Mouse (Mus musculus) adrenal gland, postnatal 10 days (tissue): Measurements from ENCODE around the gene Adk. TPM values are rescaled to one million over a fixed set of nuclear protein-coding genes. Genes with fewer than 3 reads are reported as not detected.

ENCODE experiments used
- DNase-seq: peaks from one replicate; pipeline ENCODE4 v3.0.0; 2021; ENCODE audit warnings: mixed read lengths
- total RNA-seq, 2 experiments: library from RNA; stranded (reverse); gene quantifications; 2 replicates each; pipeline ENCODE4 v1.2.3; 2021

Adk gene
- total RNA-seq, 2 experiments from 2014 or later: 120 to 147 TPM

DNA sequence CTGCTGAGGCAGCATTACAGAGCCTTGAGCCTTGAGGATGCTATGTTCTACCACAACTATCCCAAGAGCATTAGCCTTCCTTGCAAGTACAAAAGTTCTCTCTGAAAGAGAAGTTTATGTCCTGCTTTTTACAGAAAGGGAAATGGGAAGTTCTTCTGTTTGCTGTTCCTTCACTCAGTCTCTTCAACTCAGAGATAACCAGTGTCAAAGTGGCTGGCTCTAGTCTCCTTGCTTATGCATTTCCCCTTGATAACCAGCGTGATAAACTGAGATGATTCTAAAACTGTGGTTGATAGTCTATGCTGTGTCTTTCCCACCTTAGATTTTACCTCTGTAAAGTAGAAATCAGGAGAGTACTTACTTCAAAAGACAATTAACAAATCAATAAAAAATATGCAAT is 223.4 kb downstream of the Adk start:
- no peak for DNase-seq

DNA sequence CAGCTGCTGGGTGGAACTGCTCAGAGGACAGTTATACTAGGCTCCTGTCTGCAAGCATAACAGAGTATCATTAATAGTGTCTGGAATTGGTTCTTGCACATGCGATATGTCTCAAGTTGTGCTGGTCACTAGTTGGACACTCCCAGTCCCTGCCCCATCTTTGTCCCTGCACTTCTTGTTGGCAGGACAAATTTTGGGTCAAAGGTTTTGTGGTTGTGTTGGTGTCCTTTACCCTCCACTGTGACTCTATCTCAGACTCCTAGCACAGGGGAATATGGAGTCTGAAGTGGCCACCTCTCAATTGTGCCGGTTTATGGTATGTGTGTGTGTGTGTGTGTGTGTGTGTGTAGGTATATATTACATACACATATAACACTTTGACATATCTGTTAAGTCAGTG is 225.9 kb downstream of the Adk start:
- peak; percentile 27 for DNase-seq

DNA sequence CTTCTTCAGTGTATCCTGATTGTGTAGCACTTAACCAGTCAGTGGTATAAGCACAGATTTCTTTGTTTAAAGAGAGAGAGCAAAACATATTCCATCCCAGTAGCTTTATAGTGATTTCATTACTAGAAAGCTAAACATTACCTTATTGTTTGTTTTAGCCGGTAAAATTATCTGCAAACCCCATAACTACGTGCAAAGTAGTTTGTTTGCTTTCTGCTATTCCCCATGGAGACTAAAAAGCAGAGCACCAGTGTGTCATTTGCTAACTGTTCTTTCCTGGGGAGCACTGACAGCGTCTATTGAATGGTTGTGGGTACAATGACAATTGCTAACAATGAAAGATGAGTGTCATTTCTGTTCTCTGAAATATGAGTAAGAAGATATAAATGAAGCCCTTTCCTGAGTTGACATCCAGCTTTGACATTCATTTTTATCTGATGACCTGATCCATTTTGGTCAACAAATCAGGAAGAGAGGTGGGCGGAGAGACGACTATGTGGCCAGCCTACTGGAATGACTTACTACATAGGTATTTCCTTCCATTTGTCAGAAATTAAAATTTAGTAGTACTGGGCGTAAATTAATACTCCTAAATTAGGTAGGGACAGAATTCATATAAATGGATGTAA is 226.6 kb downstream of the Adk start:
- no peak for DNase-seq

DNA sequence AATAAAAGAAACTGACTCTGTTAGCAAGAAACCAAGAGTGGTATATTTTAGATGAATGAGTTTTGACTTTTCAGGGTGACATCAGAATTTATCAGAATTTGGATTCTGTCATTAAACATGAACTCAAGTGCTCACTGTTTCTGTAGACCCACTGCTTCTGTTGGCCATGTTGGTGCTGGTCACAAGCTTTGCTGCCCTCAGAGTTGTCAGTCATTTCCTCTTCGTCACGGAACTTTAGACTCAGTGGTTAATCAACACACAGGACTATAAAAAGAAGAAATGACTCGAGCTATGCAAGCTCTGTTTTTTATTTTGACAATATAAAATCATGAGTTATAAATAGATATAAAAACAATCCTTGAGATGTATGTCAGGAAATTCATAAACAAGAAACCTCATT is 228.1 kb downstream of the Adk start:
- DNase-seq: no peak

DNA sequence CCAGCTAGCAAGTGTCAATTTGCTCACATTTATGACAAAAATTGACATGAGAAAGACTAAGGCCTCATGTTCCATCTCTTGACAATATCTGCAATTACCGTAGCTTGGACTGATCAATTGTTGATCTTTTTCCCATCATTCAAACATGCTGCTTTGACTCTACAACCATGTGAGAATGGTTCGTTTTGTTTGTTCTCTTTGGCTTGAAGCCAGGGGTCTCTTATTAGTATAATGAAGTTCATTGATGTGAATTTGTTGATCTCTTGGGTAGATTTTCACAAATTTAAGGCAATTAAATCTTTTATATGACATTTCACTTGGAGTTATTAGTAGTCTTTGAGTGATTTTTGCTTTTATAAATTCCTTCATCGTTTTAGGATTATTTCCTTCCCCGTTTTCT is 229.1 kb downstream of the Adk start:
- no peak for DNase-seq

DNA sequence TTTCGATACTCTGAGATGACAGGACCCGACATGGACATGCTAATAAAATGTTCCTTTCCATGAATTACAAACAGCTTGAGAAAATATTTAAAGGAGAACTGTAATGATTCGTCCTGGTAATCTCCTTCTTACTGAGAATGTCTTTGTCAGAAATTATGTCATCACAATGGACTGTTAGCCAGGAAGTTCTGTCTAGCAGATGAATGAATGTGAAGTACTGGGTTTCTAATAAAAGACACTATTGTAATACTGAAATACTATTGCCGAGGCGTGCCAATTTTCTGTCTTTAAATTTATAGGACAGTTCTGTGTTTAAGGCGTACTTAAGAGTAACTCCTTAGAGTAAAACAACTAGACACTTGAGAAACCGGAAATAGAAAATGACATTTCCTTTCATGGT is 231.7 kb downstream of the Adk start:
- DNase-seq: no peak

DNA sequence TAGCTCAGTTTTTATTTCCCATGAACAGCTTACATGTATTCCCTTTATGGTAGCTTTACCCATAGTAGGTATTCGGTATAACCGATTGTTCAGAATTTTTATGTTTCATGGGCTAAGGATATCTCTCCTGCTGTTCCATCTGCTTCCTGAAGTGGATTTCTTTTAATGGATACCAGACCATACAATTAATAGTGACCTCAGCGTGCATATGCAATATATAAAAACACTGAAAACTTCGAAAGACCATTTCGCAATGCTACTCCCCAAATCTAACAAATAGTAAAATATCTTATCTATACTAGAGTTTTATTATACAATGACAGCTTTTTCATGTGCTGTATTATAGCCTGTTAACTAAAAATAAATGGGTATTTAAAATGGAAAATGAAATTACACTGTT is 232.5 kb downstream of the Adk start:
- DNase-seq: no peak

DNA sequence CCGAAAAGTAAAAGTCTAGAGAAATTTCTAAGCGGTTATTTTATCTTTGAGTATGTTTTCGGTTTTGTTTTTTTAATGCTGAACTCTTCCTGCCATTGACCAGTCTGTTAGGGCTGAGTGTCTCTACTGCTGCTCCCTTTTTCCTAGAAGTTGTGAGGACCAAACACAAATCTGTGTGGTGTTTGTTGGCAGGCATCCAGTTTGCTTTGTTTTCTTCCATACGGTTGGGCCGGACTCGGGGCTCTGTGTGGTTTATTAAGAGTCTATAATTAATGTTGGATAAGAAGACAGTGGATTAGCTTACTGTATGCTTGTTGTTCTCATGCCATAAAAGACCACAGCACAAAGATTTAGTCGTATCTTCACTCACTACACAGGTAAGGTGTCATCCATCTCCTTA is 233.9 kb downstream of the Adk start:
- no peak for DNase-seq

DNA sequence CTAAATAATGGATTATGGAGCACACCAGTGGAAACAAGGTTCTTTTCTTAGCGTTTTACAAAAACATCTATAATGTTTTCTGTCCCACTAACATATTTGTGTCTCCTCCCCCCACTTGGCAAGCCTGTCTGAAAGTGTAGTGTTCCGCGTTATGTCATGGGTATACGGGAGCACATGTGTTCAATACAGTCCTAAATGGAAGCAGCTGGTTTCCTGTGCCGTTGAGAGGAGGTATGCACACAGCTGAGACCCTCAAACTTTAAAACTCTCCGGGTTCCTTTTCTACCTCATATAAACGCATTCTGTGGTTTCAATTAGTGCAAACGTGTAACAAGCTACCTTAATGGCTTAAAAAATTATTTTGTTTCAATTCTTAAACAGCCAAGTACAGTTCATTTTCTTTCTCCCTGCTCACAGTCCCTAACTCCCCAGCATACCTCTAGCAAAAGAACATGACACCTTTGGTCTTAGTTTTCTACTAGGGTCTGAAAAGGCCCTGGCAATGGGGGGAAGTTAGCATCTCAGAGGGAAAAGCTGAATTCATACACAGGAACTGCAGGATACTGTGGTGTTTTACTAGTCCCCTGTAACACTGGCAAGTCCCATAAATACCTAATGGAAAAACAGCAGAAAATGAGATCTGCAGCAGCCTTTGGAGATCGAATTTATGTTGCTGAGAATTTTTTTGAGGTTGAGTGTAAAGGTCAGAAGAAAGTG is 235.5 kb downstream of the Adk start:
- DNase-seq: no peak

DNA sequence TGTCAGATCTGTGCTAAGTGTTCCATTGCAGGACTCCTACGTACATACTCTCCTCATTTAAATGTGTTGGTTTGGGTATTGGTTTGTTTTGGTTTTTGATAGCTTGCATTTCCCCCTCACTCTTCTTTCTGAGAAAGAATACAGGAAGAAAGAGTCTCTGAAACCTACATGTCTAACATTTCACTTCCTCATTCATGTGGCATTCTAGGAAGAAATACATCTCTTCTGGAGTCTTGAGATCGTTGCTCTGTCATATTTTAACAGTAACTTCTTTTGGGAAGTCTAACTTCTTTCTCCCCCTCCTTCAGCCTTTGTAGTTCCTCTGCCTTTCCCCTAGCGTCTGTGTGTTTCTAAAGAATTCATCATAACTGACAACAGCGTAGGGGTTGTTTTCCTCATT is 247.4 kb downstream of the Adk start:
- no peak for DNase-seq

DNA sequence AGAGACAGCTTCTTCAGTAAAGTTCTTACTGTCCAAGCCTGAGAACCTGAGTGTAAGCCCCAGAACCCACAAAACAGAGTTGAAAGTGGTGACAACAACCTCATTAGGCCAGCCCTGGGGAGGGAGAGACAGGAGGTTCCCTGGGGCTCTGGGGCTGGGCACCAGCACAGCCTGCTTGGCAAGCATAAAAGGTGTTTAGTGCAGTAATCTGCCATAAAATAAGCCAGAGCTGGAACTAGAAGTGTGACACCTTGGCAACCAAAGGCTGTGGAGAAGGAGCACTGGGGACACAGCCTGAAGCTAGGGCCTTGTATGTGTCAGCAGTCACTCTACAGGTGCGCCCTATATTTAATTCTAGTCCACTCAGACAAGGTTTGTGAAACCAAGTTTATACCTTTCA is 252.4 kb downstream of the Adk start:
- peak; percentile 53 for DNase-seq

DNA sequence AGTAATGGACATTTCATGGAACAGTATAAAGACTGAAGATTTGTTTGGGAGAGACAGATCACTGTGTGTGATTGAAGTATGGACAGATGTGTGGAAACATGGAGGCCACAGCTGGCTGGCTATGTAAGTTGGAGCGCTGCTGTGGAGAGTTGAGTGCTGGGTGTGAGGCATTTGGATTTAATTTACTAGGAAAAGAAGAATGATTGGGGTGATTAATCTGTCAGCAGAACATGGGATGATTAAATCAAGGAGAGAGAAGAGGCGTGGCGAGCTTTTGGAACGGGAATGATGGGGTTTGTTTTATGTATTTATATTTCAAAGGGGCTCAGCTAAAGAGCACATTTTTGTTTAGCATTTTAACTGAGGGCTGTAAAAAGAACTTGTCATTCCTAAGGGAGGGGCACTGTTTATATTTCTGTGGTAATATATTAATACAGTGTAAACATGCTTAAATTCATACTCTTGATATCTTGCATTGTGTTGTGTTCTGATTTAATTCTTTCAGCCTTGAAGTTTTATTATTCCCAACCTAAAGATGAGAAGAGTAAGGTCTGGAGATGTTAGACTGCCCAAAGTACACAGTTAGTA is 256.1 kb downstream of the Adk start:
- DNase-seq: no peak

DNA sequence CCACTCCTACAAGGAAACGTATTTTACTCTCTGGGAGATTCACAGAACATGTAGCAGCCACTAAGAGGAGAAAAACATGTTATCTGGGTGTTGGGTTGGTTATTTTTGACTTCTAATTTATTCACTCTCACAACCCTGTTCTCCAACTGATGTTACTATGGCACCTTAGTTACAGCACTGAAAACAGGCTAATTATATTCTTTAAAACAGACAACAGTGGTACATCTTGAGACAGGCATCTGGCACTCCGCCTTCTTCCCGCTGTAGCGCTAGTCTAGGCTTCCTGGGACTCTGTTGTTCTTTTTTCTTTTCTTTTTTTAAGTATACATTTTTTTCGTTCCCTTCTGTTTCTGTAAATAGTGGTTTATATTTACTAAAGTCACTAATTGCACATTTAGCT is 258.2 kb downstream of the Adk start:
- no peak for DNase-seq

DNA sequence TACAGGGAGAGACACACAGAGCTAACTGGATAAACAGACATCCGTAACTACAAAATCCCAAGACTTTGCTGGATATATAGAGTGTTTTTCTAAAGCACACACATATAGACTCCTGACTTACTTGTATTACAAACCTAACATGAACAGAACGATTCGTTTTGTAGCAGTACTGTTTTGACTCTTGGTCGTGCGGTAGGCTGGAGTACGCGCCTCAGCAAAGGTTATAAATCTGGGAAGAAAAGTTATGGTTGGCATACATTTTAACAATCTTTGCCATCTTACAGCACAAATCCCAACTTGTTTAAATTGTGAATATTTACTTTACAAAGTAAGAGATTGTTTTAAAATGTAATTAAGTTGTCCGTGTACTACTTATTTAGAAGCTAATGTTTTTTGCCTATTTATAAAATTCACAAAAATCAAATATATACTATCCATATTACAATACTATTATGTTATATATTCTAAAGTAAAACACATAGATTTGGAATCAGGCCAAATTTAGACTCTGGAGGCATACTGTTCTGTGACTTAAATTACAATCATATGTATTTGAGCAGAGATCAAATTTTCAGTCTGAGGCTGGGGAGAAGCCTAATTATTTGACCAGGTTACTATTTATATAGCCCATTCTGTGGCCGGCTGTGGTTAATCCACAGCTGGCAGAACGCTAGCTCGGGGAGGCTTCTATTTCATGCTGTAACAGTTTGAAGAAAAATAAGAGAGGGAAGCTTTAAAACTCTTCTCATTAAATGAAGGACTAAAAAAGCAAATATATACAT is 261.4 kb downstream of the Adk start:
- no peak for DNase-seq

DNA sequence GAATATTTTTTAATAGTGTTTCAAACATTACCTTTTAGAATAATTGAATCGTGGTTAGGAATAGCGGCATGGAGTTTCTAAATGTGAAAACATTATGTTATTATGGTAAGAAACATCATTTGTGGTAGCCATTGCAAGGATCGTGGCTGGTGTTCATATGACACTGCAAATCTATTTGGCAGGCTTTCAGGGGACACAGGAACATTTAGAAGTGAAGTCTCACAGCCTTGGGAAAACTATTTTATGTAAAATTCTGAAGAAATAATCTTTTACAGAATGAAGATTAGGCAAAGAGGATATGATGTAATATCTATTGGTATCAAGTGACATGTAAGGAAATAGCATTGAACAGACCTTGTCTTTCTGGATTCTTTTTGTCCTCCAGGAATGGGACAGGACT is 262.1 kb downstream of the Adk start:
- no peak for DNase-seq

DNA sequence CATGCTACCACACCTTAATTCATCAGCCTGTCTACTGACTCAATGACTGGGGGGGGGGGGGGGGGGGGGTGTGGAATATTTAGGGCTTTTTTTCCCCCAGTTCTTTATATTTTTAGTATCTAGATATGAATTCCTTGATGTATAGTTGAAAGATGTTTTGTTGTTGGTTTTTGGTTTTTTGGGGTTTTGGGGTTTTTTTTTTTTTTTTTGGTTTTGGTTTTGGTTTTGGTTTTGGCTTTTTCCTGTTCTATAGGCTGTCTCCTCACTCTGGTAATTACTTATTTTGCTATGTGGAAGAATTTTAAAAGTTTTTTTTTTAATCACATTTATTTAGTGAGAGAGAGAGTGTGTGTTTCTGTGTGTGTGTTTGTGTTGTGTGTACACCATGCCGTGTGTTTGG is 282.5 kb downstream of the Adk start:
- DNase-seq: no peak

DNA sequence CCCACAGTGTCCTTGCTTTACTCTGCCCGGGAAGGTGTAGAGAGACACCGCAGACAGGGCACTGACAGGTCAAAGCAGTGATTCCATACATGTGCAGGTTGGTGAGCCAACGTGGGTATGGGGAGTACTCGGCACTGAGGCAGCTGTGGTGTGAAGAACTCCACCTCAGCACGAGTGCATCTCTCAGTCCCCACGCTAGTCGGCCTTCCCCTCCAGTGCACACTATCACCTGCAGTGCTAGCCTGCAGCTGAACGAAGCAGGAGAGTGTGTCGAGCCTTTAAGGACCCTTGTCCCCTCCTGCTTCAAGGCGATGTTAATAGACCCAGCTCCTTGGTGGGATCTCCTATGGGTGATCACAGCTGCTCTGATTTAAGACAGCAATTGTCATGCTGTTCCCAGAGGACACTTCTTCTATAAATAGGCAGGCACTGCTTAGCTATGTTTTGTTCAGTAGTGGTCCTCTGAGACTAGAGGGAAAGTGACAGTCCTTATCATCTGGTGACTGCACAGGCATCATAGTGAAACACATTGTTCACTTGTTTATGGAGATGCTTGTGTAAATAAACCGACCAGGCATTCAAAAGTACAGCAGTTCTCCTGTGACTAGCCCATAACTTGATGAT is 283.4 kb downstream of the Adk start:
- no peak for DNase-seq

DNA sequence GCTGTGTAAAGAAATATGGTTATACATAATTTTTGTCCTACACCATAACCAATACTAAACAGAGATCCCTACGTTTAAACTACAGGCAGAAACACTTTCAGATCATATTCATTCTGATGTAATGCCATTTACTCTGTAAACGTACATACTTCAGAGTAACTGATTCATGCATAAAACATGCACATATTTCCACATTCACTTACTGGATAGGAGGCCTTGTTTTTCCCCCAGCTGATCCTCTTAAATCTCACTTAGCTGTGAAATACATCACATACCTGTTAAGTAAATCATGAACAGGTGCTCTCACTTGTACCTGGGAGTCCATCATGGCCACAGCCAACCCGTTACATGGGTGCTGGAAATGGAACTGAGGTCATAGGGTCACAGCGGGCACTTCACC is 285.6 kb downstream of the Adk start:
- DNase-seq: no peak

DNA sequence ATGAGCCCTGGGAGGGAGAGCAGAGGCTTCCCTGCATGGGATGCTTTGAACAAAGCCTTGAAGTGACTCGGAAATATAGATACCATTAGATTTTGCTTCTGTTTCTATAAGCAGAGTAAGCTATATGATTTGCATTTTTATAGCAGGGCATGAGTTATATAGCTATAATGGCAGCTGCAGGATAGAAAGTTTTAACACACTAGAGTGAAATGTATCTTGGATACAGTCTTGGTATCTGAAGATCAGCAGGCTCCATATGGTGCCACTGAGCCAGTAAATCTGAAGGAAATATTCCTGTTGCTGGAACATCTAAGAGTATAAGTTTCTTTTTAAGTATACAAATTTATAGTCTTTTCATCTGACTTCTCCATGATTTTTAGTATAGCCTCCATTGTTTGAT is 288.8 kb downstream of the Adk start:
- DNase-seq: no peak

DNA sequence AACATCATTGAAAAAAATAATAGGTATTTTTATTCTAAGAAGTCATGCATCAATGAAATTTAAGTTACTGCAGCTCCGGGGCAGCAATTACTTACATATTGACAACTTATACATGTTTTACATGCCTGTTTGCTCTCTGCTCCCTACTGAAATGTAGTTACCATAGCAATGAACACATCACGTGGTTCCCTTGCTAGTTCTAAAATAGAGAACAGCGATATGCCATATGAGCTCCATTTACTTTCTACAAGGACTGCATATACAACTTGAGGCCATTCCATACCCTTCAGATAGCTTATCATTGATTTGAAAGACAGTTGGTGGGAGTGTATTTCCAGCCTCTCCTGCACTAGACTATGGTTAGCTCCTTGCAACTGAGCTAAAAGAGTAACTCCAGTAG is 290.6 kb downstream of the Adk start:
- DNase-seq: no peak

DNA sequence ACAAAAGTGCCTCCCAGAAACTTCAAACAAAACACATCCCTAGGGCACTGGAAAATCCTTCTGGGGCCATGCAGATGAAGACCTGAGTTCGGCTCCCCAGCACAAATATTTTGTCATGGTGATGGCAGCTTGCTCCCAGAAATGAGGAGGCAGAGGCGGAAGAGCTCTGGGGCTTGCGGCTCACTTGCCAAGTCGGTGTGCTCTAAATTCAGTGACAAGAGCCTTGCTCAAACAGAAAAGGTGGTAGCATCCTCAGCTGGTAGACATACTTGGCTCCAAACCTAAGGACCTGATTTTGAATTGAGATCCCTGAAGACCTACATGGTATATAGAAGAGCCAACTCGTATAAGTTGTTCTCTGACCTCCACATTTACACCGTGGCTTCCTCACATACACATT is 292.5 kb downstream of the Adk start:
- no peak for DNase-seq

DNA sequence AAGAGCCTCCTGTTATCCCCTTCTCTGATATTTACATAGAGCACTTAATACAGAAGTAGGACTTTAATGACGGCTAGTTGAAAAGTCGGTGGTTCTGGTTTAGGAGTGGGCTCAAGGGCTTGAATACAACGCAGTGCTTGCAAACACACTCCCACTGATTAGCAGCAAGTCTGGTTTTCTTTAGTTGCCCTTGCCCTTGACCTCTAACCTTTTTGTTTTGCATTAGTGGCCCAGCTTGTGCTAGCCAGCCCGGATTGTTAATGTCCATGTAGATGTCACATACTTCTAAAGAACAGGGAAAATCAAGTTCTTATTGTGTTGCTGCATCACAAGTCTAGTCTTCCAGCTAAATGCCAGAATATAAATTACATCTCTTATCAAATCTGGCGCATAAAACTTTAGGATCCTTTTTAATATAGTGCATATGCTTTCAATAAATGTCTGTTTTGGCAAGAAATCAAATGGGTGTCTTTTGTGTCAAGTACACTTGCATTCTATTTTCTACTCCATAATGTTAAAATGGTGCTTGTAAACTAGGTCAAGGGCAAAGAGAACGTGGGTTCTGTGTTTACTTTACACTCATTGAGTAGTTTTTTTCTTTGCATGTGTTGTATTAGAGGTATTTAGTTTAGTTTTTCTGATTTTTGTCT is 296.4 kb downstream of the Adk start:
- no peak for DNase-seq
